Mouse (Mus musculus) adrenal gland, adult 18-20 months (tissue): Measurements from ENCODE around the gene Cdk7. TPM values are rescaled to one million over a fixed set of nuclear protein-coding genes. Genes with fewer than 3 reads are reported as not detected.
"Not testable (repeated sequence)": the region's sequence is repeated elsewhere in the genome, so short reads cannot be mapped to it uniquely, and the experiment has no call there.

Source experiments
- DNase-seq, 2 experiments: peaks; one replicate each; pipeline ENCODE4 v3.0.0; 2021 to 2022; ENCODE audit warnings: low spot score in 2 of 2
- long read RNA-seq, 2 experiments: library from polyadenylated mRNA; stranded (forward); transcript quantifications; one replicate each; pipeline ENCODE4 v2.0.0; 2021
- total RNA-seq, 2 experiments: library from RNA; stranded (reverse); gene quantifications; 1 replicate in 1 of 2; 2 replicates in 1 of 2; pipeline ENCODE4 v1.2.3; 2021

The Cdk7 gene
- total RNA-seq, result 10 to 100 TPM; 33.7 to 36.7 TPM
- long read RNA-seq, experiment 1, transcript Cdk7-201 (12 exons, 1,988 nt), result major isoform, 15 of 19 reads
- long read RNA-seq, experiment 1, partial matches to known transcripts, result 0 of 19 reads
- long read RNA-seq, experiment 1, other reads (novel, unspliced or antisense), result 4 of 19 reads
- long read RNA-seq, experiment 2, transcript Cdk7-201 (12 exons, 1,988 nt), result major isoform, 31 of 33 reads
- long read RNA-seq, experiment 2, partial matches to known transcripts, result 0 of 33 reads
- long read RNA-seq, experiment 2, other reads (novel, unspliced or antisense), result 1 of 33 reads

DNA sequence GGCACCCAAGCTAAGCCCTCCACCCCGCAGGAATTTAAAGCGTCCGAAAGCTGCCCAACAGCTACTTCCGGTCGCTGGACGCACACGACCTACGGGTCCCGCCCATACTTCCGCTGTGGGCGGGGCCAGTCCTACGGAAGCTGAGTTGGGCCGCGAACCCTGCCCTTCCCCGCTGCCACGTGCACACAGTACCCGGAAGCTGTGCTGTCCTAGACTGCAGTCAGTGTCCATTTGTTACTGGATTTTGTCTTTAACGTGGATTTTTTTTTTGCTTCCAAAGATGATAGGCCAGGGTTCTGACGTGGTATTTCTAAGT is at the start of gene Cdk7:
Cdk7 (minus strand) TSS at position 79 of the 316 bp plus-strand sequence.
- peak; percentile 92 for DNase-seq

DNA sequence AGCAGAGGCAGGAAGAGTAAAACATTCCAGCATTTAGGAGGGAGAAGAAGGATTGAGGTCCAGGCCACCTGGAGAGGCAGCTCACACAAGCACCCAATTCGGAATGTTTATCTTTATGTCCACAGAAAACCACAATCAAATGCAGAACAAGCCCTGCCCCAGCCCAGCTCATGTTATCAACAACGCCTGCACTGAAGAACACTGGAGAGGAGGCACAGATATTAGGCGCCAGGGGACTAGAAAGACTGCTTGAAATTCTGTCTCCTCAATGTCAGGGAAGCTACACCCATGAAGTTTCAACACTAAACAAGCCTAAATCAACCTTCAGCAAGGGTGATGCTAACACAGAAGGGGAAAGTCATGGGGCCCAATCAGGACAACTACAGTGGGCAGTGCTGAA is 46.8 kb upstream of the Cdk7 start:
- no peak for DNase-seq

DNA sequence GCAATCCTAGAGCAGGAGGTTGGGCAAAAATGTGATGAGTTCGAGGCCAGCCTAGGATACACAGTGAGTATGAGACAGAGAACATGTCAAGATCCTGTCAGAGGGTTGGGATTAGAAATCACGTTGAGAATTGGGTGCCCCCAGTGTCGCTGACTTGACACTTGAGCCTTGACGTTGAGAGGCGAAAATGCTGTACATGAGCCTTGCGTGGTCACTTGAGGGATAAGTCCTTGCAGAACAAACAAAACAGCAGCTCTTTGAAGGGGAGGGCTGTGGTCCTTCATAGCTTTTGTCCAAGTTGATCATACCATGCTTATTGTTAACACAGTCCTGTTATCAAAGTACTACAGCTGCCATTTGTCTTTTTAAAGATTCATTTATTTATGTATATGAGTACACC is 46.0 kb upstream of the Cdk7 start:
- no peak for DNase-seq

DNA sequence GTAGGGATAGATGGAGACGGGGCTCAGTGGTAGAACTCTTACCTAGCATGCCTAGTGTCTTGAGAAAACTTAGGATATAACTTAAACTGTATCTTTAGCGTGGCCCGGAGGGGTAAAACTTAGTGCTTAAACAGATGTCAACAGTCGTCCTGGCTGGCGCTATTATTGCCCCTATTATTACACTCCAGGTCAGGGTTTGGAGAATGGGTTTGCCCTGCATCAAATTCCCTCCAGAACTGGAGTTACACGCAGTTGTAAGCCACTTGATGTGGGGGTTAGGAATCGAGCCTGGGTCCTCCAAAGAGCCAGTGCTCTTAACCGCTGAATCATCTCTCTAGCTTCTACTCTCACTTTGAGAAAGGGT is 45.3 kb upstream of the Cdk7 start:
- DNase-seq, result no peak

DNA sequence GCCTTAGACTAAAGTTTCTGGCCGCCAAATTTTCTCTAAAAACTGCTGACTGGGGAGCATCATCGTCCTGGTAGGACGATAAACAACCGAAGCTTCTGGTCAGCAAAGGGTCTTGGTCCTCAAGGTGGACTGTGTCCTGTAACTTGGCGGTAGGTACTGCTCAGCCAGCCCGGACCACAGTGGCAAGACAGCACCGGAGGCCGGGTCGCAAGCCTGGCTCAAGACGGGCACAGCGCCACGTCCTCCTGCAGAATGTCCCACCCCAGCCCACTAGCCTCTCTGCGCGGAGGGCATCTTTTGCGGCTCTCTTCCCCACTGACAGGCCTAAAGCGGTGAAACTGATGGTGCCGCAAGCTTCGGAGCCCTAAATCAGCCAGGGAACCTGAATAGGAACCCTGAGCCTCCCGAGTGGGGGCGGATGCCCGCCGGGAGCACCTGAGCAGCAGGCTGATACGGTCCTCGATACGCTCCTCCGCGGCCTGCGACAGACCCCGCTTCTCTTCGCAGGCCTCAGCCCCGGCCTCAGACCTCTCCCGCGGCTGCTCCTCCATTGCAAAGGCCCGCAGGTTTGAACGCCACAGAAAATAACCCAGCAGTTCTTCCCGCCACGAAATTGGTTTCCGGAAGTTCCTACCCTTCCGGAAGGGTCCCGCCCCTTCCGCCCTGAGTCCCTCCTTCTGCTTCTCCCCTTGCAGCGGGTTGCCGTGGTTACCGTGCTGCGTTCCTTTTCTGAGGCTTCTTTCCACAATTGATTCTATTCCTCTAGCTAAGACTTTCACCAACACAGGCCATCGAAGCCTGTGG is 44.7 kb upstream of the Cdk7 start, which contains the start of gene Cenph:
Cenph (minus strand) TSS at position 648 of the 804 bp plus-strand sequence.
- peak; percentile 69 to 73 for DNase-seq

DNA sequence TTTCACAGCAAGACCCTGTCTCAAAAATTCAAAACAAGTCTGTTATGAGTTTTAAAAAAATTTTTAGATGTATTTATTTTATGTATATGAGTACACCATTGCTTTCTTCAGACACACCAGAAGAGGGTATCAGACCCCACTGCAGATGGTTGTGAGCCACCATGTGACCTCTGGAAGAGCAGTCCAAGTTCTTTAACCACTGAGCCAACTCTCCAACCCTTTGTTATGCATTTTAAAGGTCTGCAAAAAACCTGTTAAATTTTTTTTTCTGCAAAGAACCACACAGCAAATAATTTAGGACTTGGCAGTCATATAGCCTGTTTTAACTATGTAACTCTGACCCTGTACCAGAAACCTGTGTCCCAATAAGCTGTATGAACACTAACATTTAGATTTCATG is 44.0 kb upstream of the Cdk7 start:
- no peak for DNase-seq

DNA sequence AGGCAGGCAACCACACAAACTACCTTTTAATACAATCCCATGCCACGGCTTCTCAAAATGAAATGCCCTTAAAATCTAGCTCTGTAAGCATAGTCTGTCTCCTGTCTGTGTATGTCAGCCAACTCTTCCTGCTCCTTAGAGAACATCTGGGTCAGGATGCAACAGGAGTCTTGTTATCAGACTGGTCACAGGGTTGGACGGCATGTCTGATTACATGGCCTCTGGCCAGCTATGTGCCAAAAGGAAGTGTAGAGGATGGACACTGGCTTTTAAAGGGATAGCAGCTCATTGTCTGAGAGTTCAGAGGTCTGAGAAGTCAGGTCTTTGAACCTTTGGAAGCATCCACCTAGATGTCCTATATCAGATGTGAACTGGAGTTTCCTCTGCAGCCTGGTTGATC is 24.6 kb upstream of the Cdk7 start:
- no peak for DNase-seq

DNA sequence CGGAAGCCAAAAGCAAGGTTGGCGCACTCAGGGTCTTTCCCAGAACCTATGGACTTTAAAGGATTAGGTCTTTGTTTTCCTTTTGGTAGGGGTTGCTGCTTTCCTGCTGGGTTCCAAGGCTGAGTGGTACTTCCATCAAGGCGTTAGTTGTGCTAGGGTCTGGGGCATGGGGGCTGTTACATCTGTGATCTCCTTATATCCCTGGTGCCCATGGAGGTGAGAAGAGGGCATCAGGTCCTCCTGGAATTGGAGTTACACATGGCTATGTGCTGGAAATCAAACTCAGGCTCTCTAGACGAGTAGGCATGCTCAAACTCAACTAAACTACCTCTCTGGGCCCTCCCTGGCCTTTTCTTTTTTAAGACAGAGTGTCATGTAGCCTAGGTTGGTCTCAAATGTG is 23.4 kb upstream of the Cdk7 start:
- DNase-seq, result no peak

DNA sequence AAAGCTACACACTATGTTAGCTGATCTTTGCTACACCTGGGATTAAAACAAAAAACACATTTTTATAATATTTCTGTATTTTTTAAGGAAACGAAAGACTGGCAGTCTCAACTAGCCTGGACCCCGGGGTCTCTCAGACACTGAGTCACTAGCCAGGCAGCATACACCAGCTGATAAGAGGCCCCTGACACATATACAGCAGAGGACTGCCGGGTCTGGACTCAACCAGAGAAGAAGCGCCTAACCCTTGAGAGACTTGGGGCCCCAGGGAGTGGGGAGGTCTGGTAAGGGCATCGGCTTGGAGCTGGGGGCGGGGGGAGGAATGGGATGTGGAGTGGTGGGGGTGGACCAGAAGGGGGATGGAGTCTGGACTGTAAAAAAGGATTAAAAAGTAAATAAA is 22.3 kb upstream of the Cdk7 start:
- DNase-seq, result no peak

DNA sequence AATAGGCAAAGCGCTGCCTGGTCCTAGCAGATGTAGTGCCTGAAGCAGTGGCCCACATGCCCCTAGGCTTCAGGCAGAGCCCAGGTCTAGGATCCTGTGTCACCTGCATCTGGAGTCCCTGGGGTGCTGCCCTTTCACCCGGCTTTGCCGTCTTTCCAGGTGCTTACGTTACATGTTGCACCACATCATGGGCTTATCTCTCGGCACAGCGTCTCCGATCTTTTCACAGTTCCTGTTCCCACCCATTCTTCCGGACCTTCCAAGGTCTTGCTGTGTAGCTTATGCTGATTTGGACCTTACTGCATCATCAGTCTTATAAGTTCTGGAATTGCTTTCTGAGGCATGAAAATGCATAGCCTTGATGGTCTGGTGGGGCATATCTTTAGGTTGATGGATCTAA is 21.8 kb upstream of the Cdk7 start:
- DNase-seq, result no peak

DNA sequence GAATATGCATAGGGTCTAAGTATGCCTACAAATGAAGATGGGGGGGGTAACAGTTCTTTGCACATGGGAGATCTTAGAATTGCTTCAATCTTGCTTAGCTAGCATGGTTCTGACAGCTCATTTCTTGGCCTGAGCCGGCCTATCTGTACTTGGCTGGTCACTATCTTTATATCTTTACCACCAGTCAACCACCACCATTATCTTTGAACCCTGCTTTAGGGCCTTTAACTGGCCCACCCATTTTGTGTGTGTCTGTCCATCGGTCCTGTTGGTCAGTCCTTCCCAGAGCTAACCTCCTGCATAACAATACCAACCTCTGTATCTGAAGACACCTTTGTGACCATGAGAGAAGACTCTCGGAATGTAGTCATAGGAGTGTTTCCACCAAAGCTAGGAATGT is 20.7 kb upstream of the Cdk7 start:
- DNase-seq, result no peak

DNA sequence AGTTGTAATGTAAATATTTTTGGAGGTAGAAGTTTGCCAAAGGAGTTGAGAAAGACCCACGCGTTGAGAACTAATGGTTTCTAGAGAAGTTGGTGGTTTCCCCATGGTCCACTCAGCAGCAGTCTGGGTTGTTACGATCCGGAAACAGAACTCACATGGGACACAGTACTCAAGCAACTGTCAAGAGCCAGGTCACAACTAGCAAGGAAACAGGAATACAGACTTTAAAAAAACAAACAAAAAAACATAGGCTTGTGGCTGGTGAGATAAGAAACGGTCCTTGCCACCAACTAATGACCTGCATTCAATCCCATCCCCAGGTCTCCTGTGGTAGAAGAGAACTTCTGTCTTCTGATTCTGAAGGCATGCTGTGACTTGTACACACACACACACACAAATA is 20.1 kb upstream of the Cdk7 start:
- no peak for DNase-seq

DNA sequence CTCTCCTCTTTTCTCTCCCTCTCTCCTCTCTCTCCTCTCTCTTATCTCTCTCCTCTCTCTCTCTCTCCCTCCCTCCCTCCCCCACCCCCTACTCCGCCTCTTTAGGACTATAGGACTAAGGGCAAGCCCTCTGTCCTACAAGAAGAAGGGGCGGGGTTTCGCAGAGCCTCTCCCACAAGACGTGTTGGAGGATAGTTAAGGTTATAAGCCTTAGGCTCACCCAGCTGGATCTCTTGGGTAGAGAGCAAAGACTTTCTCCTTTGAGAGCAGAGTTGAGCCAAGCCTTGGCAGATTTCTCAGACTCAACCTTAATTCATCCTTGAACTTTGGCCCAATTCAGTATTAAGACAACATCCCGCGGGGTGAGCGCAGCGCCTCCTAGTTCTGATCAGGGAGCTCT is 17.9 kb upstream of the Cdk7 start:
- DNase-seq, result no peak

DNA sequence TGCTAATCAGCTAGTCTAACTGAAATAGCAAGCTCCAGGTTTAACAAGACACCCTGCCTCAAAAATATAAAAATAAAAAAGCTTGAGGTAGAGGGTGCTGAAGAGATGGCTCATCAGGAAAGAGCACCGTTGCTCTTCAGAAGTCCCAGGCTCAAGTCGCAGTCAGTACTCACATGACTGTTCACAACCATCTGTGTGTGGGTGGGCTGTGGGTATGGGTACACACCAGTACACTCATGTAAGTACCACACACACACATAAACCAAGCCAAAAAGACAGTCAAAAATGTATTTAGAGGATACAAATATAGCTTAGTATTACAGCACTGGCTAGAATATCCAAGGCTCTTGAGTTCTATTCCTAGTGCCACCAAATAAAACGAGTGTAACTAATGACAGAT is 15.4 kb upstream of the Cdk7 start:
- DNase-seq, result no peak

DNA sequence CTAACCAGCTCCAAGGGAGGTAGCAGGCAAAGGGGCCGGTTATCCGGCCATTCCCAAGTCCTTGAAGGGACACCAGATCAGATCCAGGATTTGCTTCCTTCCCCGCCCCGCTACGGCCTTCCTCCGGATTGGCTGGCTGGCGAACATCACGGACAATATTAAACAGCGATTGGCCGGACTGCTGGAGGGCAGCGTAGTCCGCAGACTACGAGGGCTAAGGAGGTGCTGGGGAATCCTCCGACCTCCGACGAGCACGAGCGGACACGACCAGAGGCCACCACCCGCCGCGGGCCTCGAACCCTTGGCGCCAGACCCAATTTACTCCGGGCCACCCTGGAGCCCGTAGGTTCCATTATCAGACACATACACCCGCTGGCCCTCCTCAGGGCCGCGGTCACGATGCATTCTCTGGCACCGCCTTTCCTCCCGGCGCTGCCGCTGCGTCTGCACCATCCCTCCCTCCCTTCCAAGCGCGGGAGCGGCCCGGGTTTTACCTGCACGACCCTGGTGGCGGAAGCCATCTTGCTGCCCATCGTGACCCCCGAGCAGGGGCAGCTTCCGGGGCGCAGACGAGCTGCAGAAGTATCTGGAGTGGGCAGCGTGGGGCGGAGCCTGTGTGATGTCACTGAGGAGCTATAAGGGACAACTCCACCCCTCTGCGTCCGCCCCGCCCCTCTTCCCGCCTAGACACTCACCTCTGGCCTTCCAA is 13.5 kb upstream of the Cdk7 start, which contains the start of gene Mrps36:
Mrps36 (minus strand) TSS at position 624 of the 709 bp plus-strand sequence.
- DNase-seq, result peak; percentile 88 to 92

DNA sequence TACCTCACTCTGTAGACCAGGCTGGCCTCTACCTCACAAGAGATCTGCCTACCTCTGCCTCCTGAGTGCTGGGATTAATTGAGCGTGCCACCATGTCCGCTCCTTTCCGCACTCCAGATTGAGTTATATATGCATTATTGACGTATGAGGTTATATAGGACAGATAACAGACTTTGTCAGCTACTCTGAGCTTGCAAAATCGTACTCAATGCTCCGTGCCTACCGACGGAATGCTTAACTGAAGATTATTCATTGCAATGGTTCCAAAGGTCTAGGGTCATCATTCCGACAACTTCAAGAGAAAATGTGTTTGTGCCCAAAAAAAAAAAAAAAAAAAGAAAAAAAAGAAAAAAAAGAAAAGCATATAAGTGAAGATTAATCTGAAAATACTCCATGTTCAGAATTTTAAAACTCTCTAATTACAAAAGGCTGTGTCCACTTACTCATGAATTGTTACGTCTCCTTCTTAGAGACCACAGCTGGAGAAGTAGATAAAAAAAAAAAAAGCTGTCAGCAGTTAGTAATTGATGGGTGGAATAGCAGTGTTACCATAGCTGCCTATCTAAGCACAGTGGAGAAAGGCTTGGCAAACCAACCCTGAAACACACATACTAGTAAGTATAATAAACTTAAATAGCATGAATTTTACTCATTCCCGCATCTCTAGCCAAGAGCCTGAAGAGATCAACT is 12.8 kb upstream of the Cdk7 start:
- no peak for DNase-seq

DNA sequence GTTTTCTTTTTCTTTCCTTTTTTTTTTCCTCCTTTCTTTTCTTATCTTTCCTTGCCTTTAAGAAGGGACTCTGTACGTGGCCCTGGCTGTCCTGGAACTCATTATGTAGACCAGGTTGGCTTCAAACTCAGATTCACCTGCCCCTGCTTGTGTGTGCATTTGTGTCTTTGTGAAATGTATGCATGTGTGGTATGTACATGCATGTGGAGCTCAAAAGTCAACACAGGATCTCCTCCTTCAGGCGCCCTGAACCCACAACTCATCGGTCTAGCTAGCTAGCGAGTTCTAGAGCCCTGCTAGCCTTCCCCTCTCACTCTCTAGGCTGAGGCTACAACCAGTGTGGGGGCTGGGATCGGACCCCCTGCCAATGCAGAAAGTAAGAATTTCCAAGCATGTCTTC is 12.1 kb upstream of the Cdk7 start:
- no peak for DNase-seq

DNA sequence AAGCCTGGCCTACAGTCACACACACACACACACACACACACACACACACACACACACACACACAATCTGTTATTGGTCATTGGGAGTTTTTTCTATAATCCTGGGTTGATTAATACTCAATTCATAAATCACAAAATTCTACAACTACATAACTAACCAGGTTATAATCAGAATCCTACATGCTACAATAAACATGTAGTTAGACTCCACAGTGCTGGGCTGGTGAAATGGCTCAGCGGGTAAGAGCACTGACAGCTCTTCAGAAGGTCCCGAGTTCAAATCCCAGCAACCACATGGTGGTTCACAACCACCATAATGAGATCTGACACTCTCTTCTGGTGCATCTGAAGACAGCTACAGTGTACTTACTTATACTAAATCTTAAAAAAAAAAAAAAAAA is 2.0 kb upstream of the Cdk7 start:
- DNase-seq, result no peak

DNA sequence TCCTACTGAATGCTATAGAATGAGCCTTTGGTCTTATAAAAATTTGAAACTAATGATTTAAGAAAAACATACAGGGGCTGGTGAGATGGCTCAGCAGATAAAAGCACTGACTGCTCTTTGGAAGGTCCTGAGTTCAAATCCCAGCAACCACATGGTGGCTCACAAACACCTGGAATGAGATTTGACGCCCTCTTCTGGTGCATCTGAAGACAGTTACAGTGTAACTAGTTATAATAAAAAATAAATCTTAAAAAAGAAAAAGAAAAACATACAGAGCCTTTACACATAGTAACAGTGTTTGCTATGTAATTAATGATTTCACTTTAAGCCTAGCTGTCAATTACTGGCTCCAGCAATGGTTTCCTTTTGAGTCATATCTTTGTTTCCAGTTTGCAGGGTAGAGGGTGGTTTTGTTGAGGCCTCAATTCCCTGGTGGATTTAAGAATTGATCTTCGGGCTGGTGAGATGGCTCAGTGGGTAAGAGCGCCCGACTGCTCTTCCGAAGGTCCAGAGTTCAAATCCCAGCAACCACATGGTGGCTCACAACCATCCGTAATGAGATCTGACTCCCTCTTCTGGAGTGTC is 815 bp upstream of the Cdk7 start:
- not testable (repeated sequence) for DNase-seq

DNA sequence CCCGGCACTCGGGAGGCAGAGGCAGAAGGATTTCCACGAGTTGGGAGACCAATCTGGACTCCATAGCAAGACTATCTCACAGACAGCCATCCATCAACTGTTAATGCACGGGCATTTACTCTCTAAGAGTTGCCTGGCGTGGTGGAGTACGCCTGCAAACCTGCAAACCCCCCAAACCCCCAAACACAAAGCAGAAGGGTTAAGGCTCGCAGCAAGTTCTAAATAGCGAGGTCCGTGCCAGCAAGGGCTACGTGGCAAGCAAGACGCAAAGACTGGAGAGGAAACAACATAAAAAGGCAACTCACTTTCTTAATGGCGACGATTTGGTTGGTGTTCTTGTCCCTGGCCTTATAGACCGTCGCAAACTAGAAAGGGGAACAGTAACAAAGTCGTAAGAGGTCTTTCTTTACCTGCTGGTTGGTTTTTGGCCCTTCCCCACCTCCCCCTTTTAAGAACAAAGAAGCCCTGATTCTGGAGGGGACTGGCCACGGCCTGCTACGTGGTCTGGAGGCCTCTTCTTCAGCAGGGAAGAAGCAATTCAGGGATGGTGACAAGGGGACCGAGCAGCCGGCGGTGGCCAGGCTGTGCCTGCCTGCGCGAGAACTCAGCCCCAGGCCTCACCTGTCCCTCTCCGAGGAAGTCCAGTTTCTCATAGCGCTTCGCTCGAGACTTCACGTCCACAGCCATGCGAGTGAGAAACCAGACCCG is 432 bp downstream of the Cdk7 start:
- no peak for DNase-seq

DNA sequence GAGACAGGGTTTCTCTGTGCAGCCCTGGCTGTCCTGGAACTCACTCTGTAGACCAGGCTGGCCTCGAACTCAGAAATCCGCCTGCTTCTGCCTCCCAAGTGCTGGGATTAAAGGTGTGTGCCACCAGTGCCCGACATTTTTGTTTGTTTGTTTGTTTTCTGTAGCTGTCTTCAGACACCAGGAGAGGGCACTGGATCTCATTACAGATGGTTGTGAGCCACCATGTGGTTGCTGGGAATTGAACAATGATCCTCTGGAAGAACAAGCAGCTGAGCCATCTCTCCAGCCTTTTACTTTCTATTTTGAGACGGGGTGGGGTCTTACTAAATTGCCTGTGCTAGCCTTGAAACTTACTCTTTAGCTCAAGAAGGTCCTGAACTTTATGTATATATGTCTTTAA is 2.2 kb downstream of the Cdk7 start:
- not testable (repeated sequence) for DNase-seq
